Mouse (Mus musculus) embryonic facial prominence, embryonic 11.5 days (tissue): ENCODE measurements around the gene Zfp219. TPM values are rescaled to one million over a fixed set of nuclear protein-coding genes. Genes with fewer than 3 reads are reported as not detected.

Experiments
- ATAC-seq: fragments of 200-750 bp; cut with Nextera tagmentation; replicated peaks from 2 replicates; pipeline ENCODE4 v1.8.0; 2017; ENCODE audit warnings: low read depth; ENCODE audit not compliant: insufficient number of reproducible peaks, low FRiP score, low TSS enrichment
- DNase-seq: peaks from one replicate; pipeline ENCODE4 v3.0.0-alpha.2; 2015; ENCODE audit warnings: low spot score
- H3K27ac ChIP-seq: fragments of 300-500 bp; sonication (generic); replicated peaks from 2 replicates; pipeline ENCODE4 v1.5.1; 2014; ENCODE audit warnings: mild to moderate bottlenecking, low read depth, low read length, control low read depth
- H3K27me3 ChIP-seq: fragments of 300-500 bp; sonication (generic); 2 replicates; pipeline ENCODE4 v1.6.1; 2014; ENCODE audit warnings: mild to moderate bottlenecking, low read length, moderate library complexity, mixed read lengths; ENCODE audit not compliant: control insufficient read depth, insufficient read depth
- H3K36me3 ChIP-seq: fragments of 300-500 bp; sonication (generic); replicated peaks from 2 replicates; pipeline ENCODE4 v1.6.1; 2014; ENCODE audit warnings: low read depth, mild to moderate bottlenecking, low read length, moderate library complexity, mixed read lengths; ENCODE audit not compliant: control insufficient read depth, insufficient read depth
- H3K4me1 ChIP-seq: fragments of 300-500 bp; sonication (generic); 2 replicates; pipeline ENCODE4 v1.6.1; 2014; ENCODE audit warnings: low read length, mixed read lengths; ENCODE audit not compliant: control insufficient read depth, insufficient read depth
- H3K4me2 ChIP-seq: fragments of 300-500 bp; sonication (generic); 2 replicates; pipeline ENCODE4 v1.6.1; 2014; ENCODE audit warnings: low read depth, mild to moderate bottlenecking, control low read depth, low read length, moderate library complexity
- H3K4me3 ChIP-seq: fragments of 300-500 bp; sonication (generic); 2 replicates; pipeline ENCODE4 v1.5.1; 2014; ENCODE audit warnings: low read depth, low read length, control low read depth
- H3K9ac ChIP-seq: fragments of 300-500 bp; sonication (generic); replicated peaks from 2 replicates; pipeline ENCODE4 v1.6.1; 2014; ENCODE audit warnings: mild to moderate bottlenecking, control low read depth, low read length
- H3K9me3 ChIP-seq: fragments of 300-500 bp; sonication (generic); replicated peaks from 2 replicates; pipeline ENCODE4 v1.6.1; 2016; ENCODE audit warnings: mild to moderate bottlenecking, low read length, inconsistent platforms, mixed read lengths; ENCODE audit not compliant: control insufficient read depth
- WGBS: fragments of 180-500 bp; shearing (Covaris S2); extraction: QIAGEN DNeasy Blood & Tissue Kit; methylation state at CpG from one replicate; pipeline ENCODE4 v1.1.7; 2014; 5-methylcytosine and 5-hydroxymethylcytosine counted together
- polyA plus RNA-seq: library from polyadenylated mRNA; unstranded; fragments of >200 nt; fragmentation: Nextera tagmentation; extraction: Ambion mirVana; gene quantifications from 2 replicates; pipeline ENCODE4 v1.2.1, GENCODE M21; 2014

Gene Zfp219
- polyA plus RNA-seq, 1 experiment from 2014 or later: 54.7 TPM

- no peak for ATAC-seq
- Histone ChIP-seq H3K36me3 (no peaks in the 10 kb centered on the region; the same call in 1 of the 2 replicates), H3K9ac (no peak overlapping the region), H3K4me2 (no peak overlapping the region), H3K4me1 (no peaks in the 10 kb centered on the region; the same call in 1 of the 2 replicates), H3K27ac (no peak overlapping the region), H3K27me3 (no peaks in the 10 kb centered on the region), H3K9me3 (no peaks in the 10 kb centered on the region), H3K4me3 (no peak overlapping the region)
- 58% methylated on average over 4 of the region's 4 CpGs for WGBS
- no peak for DNase-seq
Measured at GRCm38 (mm10) chr14:51983251-51983650, 37.3 kb downstream of the Zfp219 start.

GRCm38 (mm10) chr14:51979252-51979651, 41.3 kb downstream of the Zfp219 start:
- Histone ChIP-seq H3K4me2 (no peak overlapping the region), H3K4me1 (no peaks in the 10 kb centered on the region), H3K27me3 (no peaks in the 10 kb centered on the region), H3K4me3 (no peak overlapping the region), H3K9ac (no peak overlapping the region), H3K36me3 (no peaks in the 10 kb centered on the region), H3K9me3 (no peaks in the 10 kb centered on the region), H3K27ac (no peak overlapping the region)
- DNase-seq (no peak), ATAC-seq (no peak)
- 88% methylated on average over 3 of the region's 3 CpGs for WGBS

GRCm38 (mm10) chr14:51967400-51967799, 53.1 kb downstream of the Zfp219 start:
- Histone ChIP-seq H3K4me3 (no peak overlapping the region), H3K36me3 (no peaks in the 10 kb centered on the region), H3K9ac (no peak overlapping the region), H3K4me2 (no peak overlapping the region), H3K4me1 (no peaks in the 10 kb centered on the region), H3K9me3 (no peaks in the 10 kb centered on the region), H3K27me3 (no peaks in the 10 kb centered on the region), H3K27ac (no peak overlapping the region)
- WGBS: 88% methylated on average over 3 of the region's 3 CpGs
- ATAC-seq (no peak), DNase-seq (no peak)

- Histone ChIP-seq H3K27me3 (no peaks in the 10 kb centered on the region), H3K36me3 (no peaks in the 10 kb centered on the region), H3K27ac (no peak overlapping the region), H3K4me2 (no peak overlapping the region), H3K9me3 (no peaks in the 10 kb centered on the region), H3K4me1 (no peaks in the 10 kb centered on the region), H3K9ac (no peak overlapping the region), H3K4me3 (no peak overlapping the region)
- DNase-seq: no peak
- ATAC-seq: no peak
- 88% methylated on average over 2 of the region's 2 CpGs for WGBS
Measured at GRCm38 (mm10) chr14:51960316-51960715, 60.2 kb downstream of the Zfp219 start.

Other genes starting within 250 kb of the Zfp219 start
- not detected in 2 replicates for gene Ang4, start 247.1 kb downstream of the Zfp219 start, polyA plus RNA-seq
- gene AY358078, start 220.7 kb downstream of the Zfp219 start, polyA plus RNA-seq: not detected in 2 replicates
- gene Ear6, start 167.0 kb downstream of the Zfp219 start, polyA plus RNA-seq: not detected in 2 replicates
- 37.9 and 41.5 TPM in 2 replicates for gene Mettl17, start 135.9 kb downstream of the Zfp219 start, polyA plus RNA-seq
- 0.36 and 0.50 TPM in 2 replicates for gene Slc39a2, start 127.8 kb downstream of the Zfp219 start, polyA plus RNA-seq
- gene Ndrg2, start 106.6 kb downstream of the Zfp219 start, polyA plus RNA-seq: 11.0 and 12.8 TPM in 2 replicates
- not detected in 2 replicates for gene Tppp2, start 102.3 kb downstream of the Zfp219 start, polyA plus RNA-seq
- not detected in 2 replicates for gene Rnase13, start 98.0 kb downstream of the Zfp219 start, polyA plus RNA-seq
- 82.6 and 91.9 TPM in 2 replicates for gene Arhgef40, start 36.0 kb downstream of the Zfp219 start, polyA plus RNA-seq
- 0.35 and 1.5 TPM in 2 replicates for gene Tmem253, start 5.1 kb downstream of the Zfp219 start, polyA plus RNA-seq
- not detected in 2 replicates for gene Olfr221, start 21.7 kb upstream of the Zfp219 start, polyA plus RNA-seq
- gene Hnrnpc, start 83.3 kb upstream of the Zfp219 start, polyA plus RNA-seq: 1,003 and 1,066 TPM in 2 replicates
- 86.1 and 97.9 TPM in 2 replicates for gene Rpgrip1, start 90.0 kb upstream of the Zfp219 start, polyA plus RNA-seq
- gene Supt16, start 176.7 kb upstream of the Zfp219 start, polyA plus RNA-seq: 83.8 and 91.2 TPM in 2 replicates
- 47.5 and 55.4 TPM in 2 replicates for gene Chd8, start 237.0 kb upstream of the Zfp219 start, polyA plus RNA-seq